Mouse (Mus musculus) thymus, postnatal 4 days (tissue): ENCODE data around the gene Tsga10ip.
A peak's percentile ranks its signal among the peaks of the same experiment; 100 is the strongest.

ENCODE experiments used
- DNase-seq: peaks from one replicate; pipeline ENCODE4 v3.0.0; 2021

Gene Tsga10ip

DNA sequence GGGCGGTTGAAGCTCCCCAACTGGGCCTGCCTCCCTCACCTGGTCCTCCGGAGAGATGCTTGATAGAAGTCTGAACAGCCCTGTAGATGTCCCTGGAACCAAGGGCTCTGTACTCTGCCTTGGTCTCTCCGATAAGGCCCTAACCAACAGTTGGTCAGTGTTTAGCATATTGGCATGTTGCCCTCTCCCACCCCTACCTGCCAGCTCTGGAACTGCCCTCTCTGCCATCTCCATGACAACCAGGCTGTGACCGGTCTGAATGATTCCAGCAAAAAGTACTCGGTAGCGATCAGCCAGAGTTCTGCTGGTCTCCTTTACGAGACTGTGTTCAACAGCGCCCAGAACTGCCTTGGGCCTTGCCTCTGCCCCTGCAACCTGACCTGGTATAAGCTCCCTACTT lies at the start of gene Tsga10ip:
Tsga10ip (minus strand) TSS at position 234 of the 400 bp plus-strand sequence.
- DNase-seq = peak; percentile 9

DNA sequence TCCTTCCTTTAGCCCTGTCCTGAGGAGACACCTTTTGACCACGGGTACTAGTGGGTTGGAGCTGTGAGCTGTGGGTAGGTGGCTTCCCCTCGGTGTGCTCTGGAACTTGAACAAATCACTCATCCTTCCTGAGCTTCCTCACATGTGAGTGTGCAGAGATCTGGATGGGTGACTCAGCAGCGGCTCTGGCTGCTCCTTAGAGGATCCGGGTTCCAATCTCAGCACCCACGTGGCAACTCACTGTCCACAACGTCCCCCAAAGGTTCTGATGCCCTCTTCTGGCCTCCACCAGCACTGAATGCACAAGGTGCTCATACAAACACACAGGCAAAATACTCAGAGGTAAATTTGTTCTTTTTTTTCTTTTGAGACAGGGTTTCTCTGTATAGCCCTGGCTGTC lies 49.4 kb upstream of the Tsga10ip start:
- peak; percentile 13 for DNase-seq

DNA sequence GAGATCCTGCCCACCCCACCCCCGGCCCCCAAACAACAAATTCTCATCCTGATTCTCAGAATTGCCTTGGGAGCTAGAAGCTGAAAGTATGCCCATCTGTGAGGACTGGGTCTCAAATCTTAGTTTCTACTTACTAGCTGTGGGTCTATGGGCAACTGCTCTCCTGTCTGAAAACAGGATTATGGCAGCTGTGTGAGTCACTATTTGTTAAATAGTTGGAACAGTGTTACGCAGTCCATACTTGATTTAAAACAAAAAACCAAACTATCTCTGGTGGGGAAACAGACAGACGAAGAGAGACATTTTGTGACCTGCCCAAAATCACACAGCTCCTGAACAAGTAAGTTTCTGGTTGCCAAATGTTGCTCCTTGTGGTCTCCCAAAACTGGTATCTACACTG lies 47.3 kb upstream of the Tsga10ip start:
- DNase-seq = no peak

DNA sequence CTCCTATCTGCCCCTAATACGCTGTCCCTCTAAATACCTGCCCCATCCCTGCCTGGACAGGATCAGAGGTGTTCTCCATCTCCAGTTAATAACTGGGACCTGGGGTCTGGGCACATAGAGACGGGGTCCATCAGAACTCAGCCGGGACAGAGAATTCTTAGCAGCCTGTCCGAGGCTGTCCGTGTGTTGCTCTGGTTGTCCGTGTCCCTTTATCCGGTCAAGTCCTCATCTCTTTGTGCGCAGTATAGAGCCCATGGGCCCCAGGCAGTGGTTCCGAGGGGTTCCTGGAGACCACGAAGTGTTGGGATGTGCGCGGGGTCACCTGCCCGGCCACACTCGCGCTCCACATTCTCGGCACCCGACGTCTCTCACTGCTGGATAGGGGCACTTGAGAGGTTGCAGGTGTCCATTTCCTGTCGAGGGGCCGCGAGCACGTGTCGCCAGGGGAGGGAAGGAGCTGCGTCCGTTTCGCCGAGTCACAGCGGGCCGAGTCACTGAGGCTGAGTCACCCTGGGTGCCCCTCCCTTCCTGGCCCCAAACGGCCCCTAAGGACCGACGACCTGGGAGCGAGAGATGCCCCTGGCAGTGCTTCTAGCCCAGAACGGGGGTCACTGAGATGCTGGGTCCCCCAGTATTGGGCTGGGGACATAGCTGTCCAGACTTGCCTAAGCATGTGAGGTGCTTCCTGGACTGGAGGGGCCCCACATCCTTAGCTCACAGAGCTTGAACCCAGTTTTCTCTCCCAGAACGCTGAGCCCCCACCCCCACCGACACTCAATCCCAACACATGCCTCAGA lies 46.2 kb upstream of the Tsga10ip start:
- DNase-seq = peak; percentile 54

DNA sequence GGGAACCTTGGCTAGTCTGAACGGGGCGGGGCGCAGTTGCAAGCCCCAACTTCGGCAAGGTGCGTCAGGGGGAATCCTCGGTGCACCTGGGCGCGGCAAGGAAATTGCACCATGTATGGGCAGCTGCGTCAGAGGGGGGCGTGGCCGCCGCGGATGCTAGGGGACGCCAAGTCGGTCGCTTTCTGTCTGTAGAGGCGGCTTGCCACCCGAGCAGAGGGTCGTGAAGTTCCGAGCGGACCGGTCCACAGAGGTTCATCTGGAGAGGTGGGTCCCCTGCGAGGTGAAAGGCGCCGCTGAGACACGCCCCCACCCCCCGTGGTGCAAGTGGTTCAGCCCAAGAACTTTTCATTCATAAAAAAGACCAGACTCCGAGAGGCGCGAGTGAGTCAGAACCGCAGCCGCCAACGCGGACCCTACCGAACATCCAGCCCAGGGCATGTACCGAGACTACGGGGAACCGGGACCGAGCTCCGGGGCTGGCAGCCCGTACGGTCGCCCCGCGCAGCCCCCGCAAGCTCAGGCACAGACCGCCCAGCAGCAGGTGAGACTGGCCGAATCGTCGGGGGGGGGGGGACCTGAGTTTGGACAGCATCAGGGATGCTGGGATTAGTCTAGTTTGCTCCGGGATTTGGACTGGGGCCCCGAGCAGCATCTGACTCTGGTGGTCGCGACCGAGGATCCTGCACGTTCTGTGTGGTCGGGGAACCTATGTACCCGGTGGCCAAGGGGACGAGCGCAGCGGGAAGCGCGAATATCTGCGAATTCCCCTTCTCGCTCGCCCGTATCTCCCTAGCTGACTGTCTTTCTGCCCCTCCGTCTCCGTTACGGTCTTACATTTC lies 45.4 kb upstream of the Tsga10ip start, which contains the start of gene Fosl1:
Fosl1 (plus strand) TSS at position 33 of the 839 bp plus-strand sequence.
- peak; percentile 93 for DNase-seq

DNA sequence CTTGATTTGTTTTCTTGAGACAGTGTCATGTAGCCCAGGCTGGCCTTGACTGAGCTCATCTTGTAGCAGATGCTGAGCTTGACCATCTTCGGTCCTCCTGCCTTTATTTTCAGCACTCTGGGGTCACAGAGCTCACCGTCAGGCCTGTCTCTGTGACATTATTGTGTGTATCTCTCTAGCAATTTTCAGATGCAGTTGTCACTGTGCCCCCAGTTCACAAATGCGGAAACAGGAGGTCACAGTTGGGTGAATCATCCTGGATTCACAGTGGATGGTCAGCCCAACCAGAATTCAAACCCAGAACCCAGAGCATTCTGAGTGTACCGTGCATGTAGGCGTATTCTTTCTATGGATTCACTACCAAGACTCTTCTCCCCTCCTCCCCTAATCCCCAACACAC lies 43.4 kb upstream of the Tsga10ip start:
- no peak for DNase-seq

DNA sequence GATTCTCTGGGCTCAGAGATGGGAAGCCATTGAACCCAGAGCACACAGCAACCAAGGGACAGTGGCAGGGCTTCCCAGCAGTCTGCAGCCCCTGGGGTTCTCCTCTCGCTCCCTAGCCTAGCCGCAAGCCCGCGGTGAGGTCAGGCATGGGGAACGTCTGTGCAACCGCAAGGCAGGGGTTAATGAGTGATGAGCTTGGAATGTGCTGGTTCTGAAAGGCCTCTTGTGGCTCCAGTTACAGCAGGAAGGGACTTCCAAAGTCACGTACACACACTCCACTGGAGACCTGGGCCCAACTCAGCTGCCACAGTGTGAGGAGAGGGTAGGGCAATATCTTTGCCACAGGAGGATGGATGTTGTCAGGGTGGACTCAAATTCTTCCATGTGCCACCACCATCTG lies 42.6 kb upstream of the Tsga10ip start:
- DNase-seq = no peak

DNA sequence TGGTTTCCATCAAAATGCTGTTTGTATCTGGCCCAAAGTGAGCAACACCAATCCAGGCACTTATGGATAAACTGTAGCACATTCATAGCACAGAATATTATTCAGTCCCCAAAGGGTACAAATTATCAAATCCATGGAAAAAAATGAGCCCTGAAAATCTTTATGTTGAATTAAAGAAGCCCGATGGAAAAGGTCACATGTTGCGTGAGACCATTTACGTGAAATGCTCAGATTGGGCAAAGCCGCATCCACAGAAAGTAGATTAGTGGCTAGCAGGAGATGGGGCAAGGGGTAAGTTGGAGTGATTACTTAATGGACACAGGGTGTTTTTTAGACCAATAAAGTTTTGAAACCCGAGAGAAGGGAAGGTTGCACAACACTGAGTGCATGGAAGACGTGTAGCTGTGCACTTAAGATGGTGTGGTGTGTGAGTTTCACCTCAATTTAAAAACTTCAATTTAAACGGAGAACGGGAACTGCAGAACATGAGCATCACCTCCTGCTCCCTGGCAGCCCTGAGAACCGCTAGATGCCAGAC lies 42.1 kb upstream of the Tsga10ip start:
- no peak for DNase-seq

DNA sequence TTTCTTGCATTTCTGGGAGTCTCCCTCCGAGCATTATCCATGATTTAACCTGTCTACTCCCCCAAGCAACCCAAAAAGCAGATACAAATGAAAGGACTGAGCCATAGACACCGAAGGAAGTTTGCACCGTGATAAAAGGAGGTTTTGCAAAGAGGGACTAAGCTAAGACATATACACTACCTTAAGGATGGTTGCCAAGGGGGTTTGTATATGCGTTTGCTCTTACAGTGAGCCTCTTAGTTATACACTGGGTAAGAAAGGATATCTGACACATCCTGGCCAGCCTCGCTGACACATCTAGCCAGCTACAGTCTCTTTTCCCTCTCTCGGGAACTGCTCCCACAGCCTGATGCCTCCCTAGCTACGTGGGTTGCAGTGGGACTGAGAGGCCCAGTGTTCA lies 31.6 kb upstream of the Tsga10ip start:
- no peak for DNase-seq

DNA sequence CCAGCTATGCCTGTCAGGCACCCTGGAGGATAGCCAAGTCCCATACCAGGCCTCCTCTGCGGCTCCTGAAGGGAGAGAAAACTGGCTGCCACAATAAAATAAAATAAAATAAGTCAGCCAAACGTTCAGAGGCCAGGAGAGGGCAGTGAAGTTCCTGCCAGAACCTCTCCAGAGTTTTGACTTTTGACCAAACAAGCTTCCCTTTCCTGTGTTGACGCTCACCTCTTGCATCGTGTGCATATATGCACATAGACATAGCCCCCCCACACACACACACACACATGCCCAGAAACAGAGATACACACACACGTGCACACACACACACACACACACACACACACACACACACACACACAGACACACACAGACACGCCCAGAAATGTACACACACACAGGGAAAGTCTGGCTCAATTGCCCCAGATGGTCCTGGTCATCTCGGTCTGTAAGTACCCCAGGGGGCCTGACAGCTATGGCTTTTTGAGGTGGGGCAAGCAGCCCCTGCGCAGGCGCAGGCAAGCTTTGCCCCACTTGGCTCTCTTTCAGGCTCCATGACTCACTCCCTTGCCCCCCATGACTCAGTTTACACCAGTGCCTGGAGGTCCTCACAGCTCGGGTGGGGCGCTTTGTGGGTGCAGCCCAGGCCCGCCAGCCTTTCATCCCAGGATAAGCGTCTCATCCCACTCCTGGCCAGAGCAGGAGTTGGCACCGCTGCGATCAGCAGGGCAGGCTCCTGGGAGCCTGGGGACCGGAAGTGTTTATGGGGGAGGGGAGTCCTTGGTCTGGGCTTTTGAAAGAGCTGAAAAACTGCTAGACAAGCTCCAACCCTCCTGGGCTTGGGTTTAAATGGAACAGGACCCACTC lies 30.9 kb upstream of the Tsga10ip start:
- peak; percentile 77 for DNase-seq

DNA sequence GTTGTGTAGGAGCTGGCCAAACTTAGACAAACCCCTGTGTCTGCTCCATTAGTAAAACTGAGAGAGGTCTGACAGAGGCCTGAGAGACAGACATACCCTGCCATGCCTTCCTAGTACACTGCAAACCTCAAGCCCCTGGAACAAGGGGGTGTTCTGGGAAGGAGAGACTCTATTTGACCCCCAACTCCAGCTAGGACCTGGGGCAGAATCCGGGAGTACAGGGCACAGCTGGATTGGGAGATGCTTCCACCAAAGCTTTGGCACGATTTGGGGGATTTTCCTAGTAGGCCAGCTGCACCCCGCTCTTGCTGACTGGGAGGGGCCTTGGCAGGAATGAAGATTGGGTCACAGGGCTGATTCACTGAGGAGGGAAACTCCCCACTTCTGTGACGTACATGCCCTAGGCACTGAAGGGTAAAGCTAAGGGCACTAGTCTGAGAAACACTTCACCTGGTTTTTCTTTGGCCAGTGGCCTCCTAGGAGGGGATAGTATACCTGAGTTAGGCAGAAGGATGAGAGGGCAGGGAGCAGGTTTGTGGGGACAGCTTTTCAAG lies 29.7 kb upstream of the Tsga10ip start:
- DNase-seq = no peak

DNA sequence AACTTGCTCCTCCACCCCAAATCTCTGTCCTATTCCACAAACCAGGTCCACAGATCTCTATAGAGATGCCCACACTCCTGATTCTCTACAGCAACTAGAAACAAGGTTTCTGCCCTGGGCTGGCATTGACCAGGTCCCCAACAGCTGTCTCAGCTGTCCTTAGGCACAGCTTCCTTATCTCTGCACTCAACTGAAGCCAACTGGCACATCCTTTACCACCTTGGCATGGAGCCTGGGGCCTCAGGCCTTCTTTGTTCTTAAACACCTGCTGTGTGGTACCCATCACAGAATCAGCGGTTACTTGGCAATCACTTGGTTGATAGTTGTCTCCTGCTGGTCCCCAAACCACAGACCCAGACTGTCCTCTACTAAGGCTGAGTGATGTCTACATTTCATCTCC lies 28.1 kb upstream of the Tsga10ip start:
- peak; percentile 43 for DNase-seq

DNA sequence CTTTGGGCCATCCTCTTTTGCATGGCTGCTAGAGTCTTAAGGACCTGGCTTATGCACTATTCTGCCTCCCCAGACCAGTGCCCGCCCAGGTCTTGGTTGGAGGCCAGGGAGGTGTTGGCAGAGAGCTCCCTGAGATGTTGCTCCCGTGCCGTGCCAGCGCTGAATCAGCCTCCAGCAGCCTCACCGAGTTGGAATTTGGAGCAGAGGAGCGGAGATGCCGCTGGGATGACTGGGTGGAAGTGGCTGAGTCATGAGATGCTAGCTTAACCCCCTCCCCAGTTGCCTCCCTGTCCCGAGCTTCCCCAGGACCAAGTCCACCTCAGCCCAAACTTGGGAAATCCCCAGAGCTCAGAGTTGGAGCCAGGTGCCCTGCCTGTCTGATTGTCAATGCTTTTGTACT lies 27.5 kb upstream of the Tsga10ip start:
- DNase-seq = peak; percentile 24

DNA sequence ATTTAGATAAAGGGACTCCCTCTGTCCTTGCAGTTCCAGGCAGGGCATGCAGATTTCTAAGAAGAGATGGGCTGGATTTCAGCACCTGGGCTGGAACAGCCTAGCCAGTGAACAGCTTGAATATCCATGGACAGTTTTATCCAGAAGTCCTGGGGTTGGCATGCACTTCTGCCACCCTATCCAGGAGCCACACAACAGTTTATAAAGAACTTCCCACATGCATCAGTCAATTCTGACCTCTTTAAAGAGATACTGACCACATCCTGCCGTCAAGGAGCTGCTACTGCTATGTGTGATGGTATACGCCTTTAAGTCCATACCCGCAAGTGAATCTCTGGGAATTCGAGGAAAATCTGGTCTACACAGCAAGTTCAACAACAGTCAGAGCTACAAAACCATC lies 26.9 kb upstream of the Tsga10ip start:
- DNase-seq = no peak

DNA sequence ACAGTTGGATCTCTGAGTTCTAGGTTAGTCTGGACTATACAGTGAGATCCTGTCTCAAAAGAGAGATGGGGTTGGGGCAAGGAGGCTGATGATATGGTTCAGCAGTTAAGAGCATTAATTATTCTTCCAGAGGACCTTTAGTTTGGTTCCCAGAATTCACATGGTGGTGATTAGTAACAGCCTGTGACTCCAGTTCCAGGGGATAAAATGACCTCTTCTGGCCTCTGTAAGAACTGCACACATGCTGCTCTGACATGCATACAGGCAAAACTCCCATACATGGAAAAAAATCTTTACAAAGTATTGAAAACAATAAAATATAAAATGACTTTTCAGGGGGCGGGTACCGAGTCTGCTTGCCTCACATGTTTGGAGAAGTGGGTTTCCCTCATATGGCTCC lies 25.8 kb upstream of the Tsga10ip start:
- DNase-seq = peak; percentile 56

DNA sequence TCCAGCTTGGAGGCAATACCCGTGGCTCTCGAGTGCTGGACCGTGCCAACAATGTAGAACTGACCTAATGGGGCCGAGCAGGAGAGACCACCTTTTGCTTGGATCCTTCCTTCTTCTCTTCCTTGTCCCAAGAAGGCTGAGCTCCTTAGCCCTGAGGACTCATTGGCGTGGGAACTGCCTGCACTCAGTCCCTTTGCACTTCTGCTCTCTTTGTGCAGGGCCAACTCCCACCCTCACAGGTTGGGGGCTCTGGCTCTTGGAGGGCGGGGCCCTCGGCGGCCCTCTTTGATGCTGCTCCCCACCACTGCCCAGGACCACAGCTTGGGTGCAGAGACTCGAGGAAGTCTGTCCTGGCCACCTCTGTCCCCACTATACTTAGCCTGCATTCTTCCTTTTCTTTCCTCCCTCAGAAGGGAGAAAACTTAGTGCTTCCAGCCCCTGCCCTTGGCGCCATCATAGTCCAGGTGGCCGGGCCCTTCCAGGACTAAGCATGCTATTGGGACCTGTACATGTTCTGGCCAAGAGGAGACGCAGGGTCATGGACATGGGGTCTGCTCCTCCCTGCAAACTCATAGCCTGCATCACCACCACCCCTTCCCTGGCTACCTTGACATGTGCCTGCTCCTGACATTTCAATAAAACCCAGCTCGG lies 24.4 kb upstream of the Tsga10ip start:
- no peak for DNase-seq

DNA sequence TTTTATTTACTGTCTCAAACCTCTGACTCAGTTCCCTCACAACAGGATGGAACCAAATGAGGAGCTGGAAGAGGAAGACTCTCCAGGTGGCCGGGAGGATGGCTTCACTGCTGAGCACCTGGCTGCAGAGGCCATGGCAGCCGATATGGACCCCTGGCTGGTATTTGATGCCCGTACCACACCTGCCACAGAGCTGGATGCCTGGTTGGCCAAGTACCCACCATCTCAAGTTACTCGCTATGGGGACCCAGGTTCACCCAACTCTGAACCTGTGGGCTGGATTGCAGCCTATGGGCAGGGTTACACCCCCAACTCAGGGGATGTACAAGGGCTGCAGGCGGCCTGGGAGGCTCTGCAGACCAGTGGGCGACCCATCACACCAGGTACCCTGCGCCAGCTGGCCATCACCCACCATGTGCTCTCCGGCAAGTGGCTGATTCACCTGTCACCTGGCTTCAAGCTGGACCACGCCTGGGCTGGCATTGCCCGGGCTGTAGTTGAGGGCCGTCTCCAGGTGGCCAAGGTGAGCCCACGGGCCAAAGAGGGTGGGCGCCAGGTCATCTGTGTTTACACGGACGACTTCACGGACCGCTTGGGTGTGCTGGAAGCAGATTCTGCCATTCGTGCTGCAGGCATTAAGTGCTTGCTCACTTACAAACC lies 23.7 kb upstream of the Tsga10ip start:
- peak; percentile 37 for DNase-seq

DNA sequence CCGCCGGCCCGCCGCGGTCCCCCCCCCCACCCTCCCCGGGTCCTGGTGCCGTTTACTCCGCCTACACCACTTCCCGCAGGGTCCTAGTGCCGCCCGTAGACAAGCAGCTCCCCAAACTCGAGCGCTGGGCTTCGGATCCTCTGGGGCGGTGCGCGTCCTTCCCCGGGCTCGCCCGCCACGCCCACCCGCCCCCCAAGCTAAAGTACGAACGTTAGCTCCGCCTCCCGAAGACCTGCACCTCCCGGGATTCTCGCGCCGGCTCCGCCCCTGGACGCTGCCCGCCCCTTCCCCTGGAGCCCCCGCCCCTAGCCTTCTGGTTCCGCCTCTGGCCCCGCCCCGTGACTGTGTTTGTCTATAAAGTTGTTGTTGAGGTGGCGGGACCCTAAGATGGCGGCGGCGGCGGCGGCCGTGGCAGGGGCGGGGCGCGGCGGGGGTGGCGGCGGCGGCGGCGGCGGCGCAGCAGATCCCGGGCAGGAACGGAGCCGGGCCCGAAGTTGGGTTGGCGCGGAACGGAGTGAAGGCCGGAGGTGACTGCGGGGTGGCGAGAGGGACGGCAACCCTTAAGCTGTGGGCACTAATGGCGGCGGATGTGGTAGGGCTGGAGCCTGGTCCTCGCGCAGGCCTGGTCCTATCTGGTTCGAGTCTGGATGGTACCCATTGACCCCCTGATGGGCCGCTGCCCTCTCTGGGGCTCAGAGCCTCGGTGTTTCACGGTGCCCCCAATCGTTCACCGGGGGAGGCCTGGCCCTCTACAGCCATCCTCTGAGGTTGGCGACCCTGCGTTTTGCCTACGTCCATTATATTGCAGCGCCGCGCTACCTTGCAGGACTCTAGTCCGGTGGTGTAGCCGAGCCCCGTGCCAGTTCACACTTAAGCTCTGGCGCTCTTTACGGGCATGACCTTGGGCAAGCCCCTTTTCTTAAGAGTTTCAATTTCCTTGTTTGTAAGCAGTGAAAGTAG lies 22.7 kb upstream of the Tsga10ip start, which contains the start of the genes Drap1 and AI837181:
Drap1 (minus strand) TSS at position 198 of the 960 bp plus-strand sequence.
AI837181 (plus strand) TSS at position 363 of the 960 bp plus-strand sequence.
- DNase-seq = peak; percentile 99

DNA sequence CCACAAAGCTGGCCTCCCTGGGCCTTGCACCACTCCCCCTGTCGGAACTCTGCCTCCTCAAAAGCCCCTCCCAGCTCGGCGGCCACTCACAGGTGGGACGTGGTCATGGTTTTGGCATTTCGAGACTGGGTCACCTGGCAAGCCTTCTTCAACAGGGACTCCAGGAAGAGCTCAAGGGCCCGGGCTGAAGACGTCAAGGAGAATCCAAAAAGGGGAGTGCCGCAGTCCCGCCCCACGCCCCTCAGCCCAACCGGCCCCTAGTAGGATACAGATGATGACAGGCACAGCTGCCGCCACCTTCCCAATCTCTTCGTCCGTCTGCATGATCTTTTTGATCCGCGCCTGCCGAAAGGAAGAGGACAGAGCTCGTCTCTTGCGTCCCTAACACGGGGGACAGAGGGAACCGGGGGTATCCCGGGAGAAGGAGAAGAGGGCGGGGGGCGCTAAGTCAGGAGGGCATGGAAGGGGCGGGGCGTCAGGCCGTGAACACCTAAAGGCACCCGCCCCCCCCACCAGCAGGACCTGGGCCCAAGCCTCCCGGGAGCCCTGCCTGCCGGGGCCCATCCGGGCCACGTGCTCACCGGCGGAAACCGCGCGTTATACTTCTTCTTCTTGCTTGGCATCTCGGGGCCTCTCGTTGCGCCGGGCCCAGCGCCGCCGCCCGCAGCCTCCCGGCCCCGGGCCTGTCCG lies 21.9 kb upstream of the Tsga10ip start:
- peak; percentile 87 for DNase-seq
